11 mouse cellular contexts compared by ENCODE assay signal in genomic region chr14:121064726-121065125, GRCm38 (mm10). TPM values are rescaled to one million over a fixed set of nuclear protein-coding genes. Genes with fewer than 3 reads are reported as not detected.
"Had no signal": no experiment of that assay in that cellular context is flagged by ENCODE, and none has a peak within 500 bp of the region (broad histone marks: within the 10 kb centered on the region; RNA-seq: fewer than 3 reads in every experiment).

No protein-coding gene starts in this region.

- H3K4me3 ChIP-seq: limb, embryonic 13.5 days; midbrain, embryonic 12.5 days; myocyte had no signal

- H3K36me3 ChIP-seq: midbrain, embryonic 12.5 days had no signal

- H3K4me2 ChIP-seq: limb, embryonic 13.5 days; midbrain, embryonic 12.5 days had no signal

- H3K27ac ChIP-seq: kidney, postnatal 0 days; limb, embryonic 13.5 days; liver, embryonic 14.5 days; midbrain, embryonic 12.5 days; stomach, postnatal 0 days had no signal

- H3K9me3 ChIP-seq: limb, embryonic 13.5 days; midbrain, embryonic 12.5 days had no signal

- H3K9ac ChIP-seq: limb, embryonic 13.5 days; liver, embryonic 14.5 days; midbrain, embryonic 12.5 days had no signal

- DNase-seq: kidney, postnatal 36 days; left cerebral cortex, postnatal 4 days; lung, adult 18-20 months; thymus, postnatal 4 days had no signal

- H3K27me3 ChIP-seq: limb, embryonic 13.5 days; midbrain, embryonic 12.5 days had no signal

RNA-seq across cellular contexts. Expression of gene Farp1, which starts 29.7 kb away (rescaled TPM):
- total RNA-seq: megakaryocyte-erythroid progenitor cell, adult 5-6 weeks had no signal
